In the genomic region with DNA sequence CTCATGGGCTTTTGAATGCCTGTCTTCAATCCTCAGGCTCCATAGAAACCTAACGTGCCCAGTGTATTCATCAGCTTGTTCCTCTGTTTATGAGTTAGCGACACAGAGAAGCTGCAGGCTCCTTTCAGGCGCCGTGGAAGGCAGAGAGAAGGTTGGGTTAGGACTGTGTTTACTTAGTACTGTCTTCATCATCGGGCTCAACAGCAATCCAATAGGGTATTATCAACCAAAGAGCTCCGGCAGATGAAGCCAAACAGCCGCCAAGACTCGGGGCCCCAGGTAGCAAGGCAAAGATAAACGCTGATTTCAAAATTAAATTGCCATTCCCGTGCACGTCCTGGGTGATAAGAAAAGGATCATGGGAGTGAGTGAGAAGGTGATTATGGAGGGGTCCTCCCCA, we compare ENCODE assay signal across 31 mouse cellular contexts. TPM values are rescaled to one million over a fixed set of nuclear protein-coding genes. Genes with fewer than 3 reads are reported as not detected.
DNase-seq lines count a peak whose midpoint lies in the region; ATAC-seq and TF ChIP-seq lines count a peak whose summit lies in the region.
"Had no signal": no experiment of that assay in that cellular context is flagged by ENCODE, and none has a peak within 500 bp of the region (broad histone marks: within the 10 kb centered on the region; RNA-seq: fewer than 3 reads in every experiment).

No protein-coding gene starts in this region.

- 86% methylated on average over 11 of the region's 11 CpGs for WGBS in forebrain, embryonic 11.5 days
- WGBS in forebrain, postnatal 0 days, result 78% methylated on average over 11 of the region's 11 CpGs
- 65% methylated on average over 11 of the region's 11 CpGs for WGBS in liver, postnatal 0 days (ENCODE audit: insufficient replicate concordance)
- 69% methylated on average over 11 of the region's 11 CpGs for WGBS in liver, embryonic 11.5 days
- 24% methylated on average over 11 of the region's 11 CpGs for WGBS in intestine, embryonic 14.5 days
- WGBS in intestine, postnatal 0 days, result 15% methylated on average over 11 of the region's 11 CpGs
- WGBS in lung, postnatal 0 days, result 49% methylated on average over 11 of the region's 11 CpGs

- no peak overlapping the region for H3K4me2 ChIP-seq in forebrain, embryonic 11.5 days (ENCODE audit: low read depth, low read length, severe bottlenecking)
- H3K4me2 ChIP-seq in forebrain, postnatal 0 days (ENCODE audit: low read depth), result no peak overlapping the region
- no peak overlapping the region for H3K4me2 ChIP-seq in liver, postnatal 0 days (ENCODE audit: low read depth, low read length)
- no peak overlapping the region for H3K4me2 ChIP-seq in liver, embryonic 11.5 days
- no peak overlapping the region for H3K4me2 ChIP-seq in intestine, embryonic 14.5 days (ENCODE audit: low read length)
- 0 out of 2 replicates have a peak overlapping the region, but pooled peaks have one; percentile 6 for H3K4me2 ChIP-seq in intestine, postnatal 0 days (replicated peaks; ENCODE audit: low read depth)
- no peak overlapping the region for H3K4me2 ChIP-seq in lung, postnatal 0 days (replicated peaks; ENCODE audit: low read depth, low read length)
- H3K4me2 ChIP-seq: embryonic facial prominence, embryonic 13.5 days; forebrain, embryonic 13.5 days; hindbrain, embryonic 13.5 days had no signal

- H3K27me3 ChIP-seq in forebrain, embryonic 11.5 days (ENCODE audit: control insufficient read depth, insufficient read depth, low read length), result no peaks in the 10 kb centered on the region
- H3K27me3 ChIP-seq in forebrain, postnatal 0 days (ENCODE audit: insufficient read depth, low read length), result no peaks in the 10 kb centered on the region
- H3K27me3 ChIP-seq in liver, postnatal 0 days (ENCODE audit: insufficient read depth, low read length), result no peaks in the 10 kb centered on the region
- no peaks in the 10 kb centered on the region for H3K27me3 ChIP-seq in liver, embryonic 11.5 days (replicated peaks; ENCODE audit: control insufficient read depth, insufficient read depth, low read length)
- H3K27me3 ChIP-seq in intestine, embryonic 14.5 days (replicated peaks; ENCODE audit: control insufficient read depth, insufficient read depth, low read length), result no peaks in the 10 kb centered on the region
- H3K27me3 ChIP-seq in intestine, postnatal 0 days (replicated peaks; ENCODE audit: control insufficient read depth, insufficient read depth, low read length), result no peaks in the 10 kb centered on the region
- no peaks in the 10 kb centered on the region for H3K27me3 ChIP-seq in lung, postnatal 0 days (replicated peaks; ENCODE audit: insufficient read depth, low read length)
- H3K27me3 ChIP-seq: embryonic facial prominence, embryonic 13.5 days; forebrain, embryonic 13.5 days; hindbrain, embryonic 13.5 days had no signal

- no peak for TF ChIP-seq EP300 in liver, postnatal 0 days (IDR thresholded peaks at IDR 0.05; ENCODE audit: low read depth)
- no peak for TF ChIP-seq EP300 in lung, postnatal 0 days (IDR thresholded peaks at IDR 0.05)

- no peak overlapping the region for H3K9ac ChIP-seq in forebrain, embryonic 11.5 days (ENCODE audit: low read length)
- no peak overlapping the region for H3K9ac ChIP-seq in forebrain, postnatal 0 days
- no peak overlapping the region for H3K9ac ChIP-seq in liver, postnatal 0 days (replicated peaks)
- no peak overlapping the region for H3K9ac ChIP-seq in liver, embryonic 11.5 days (ENCODE audit: low read depth, low read length)
- no peak overlapping the region for H3K9ac ChIP-seq in intestine, embryonic 14.5 days (ENCODE audit: low read length)
- H3K9ac ChIP-seq in intestine, postnatal 0 days (ENCODE audit: low read depth, low read length), result no peak overlapping the region
- H3K9ac ChIP-seq in lung, postnatal 0 days (replicated peaks; ENCODE audit: low read depth), result no peak overlapping the region
- H3K9ac ChIP-seq: embryonic facial prominence, embryonic 13.5 days; forebrain, embryonic 13.5 days; hindbrain, embryonic 13.5 days had no signal

- H3K4me1 ChIP-seq in forebrain, embryonic 11.5 days (replicated peaks; ENCODE audit: control insufficient read depth, insufficient read depth, low read length), result no peaks in the 10 kb centered on the region
- no peaks in the 10 kb centered on the region for H3K4me1 ChIP-seq in forebrain, postnatal 0 days (ENCODE audit: insufficient read depth)
- no peaks in the 10 kb centered on the region for H3K4me1 ChIP-seq in liver, postnatal 0 days (ENCODE audit: insufficient read depth)
- H3K4me1 ChIP-seq in liver, embryonic 11.5 days (replicated peaks; ENCODE audit: control insufficient read depth, insufficient read depth, low read length), result no peaks in the 10 kb centered on the region
- no peaks in the 10 kb centered on the region for H3K4me1 ChIP-seq in intestine, embryonic 14.5 days (replicated peaks; ENCODE audit: control insufficient read depth, insufficient read depth, low read length)
- no peaks in the 10 kb centered on the region for H3K4me1 ChIP-seq in intestine, postnatal 0 days (replicated peaks; ENCODE audit: control insufficient read depth, insufficient read depth, low read length)
- H3K4me1 ChIP-seq in lung, postnatal 0 days (ENCODE audit: insufficient read depth, low read depth, low read length), result no peaks in the 10 kb centered on the region
- H3K4me1 ChIP-seq: embryonic facial prominence, embryonic 10.5 days; embryonic facial prominence, embryonic 13.5 days; forebrain, embryonic 13.5 days; hindbrain, embryonic 10.5 days; hindbrain, embryonic 13.5 days had no signal

- H3K27ac ChIP-seq in forebrain, embryonic 11.5 days (ENCODE audit: low read depth, low read length), result no peak overlapping the region
- H3K27ac ChIP-seq in forebrain, postnatal 0 days (ENCODE audit: low read depth, low read length), result no peak overlapping the region
- H3K27ac ChIP-seq in liver, postnatal 0 days (ENCODE audit: low read depth), result no peak overlapping the region
- no peak overlapping the region for H3K27ac ChIP-seq in liver, embryonic 11.5 days (ENCODE audit: low read depth, low read length)
- no peak overlapping the region for H3K27ac ChIP-seq in intestine, embryonic 14.5 days (ENCODE audit: low read depth)
- H3K27ac ChIP-seq in intestine, postnatal 0 days (ENCODE audit: low read depth, low read length), result no peak overlapping the region
- H3K27ac ChIP-seq in lung, postnatal 0 days (ENCODE audit: low read length), result no peak overlapping the region
- H3K27ac ChIP-seq: embryonic facial prominence, embryonic 10.5 days; embryonic facial prominence, embryonic 13.5 days; forebrain, embryonic 13.5 days; gastrocnemius, adult 2 months; hindbrain, embryonic 10.5 days; hindbrain, embryonic 13.5 days had no signal

- DNase-seq in forebrain, embryonic 11.5 days (ENCODE audit: low spot score), result peak; percentile 8
- DNase-seq in forebrain, postnatal 0 days, result no peak
- peak; percentile 4 for DNase-seq in liver, postnatal 0 days
- DNase-seq in liver, embryonic 11.5 days (ENCODE audit: low spot score), result no peak
- peak; percentile 55 for DNase-seq in intestine, embryonic 14.5 days (ENCODE audit: low spot score)
- no peak for DNase-seq in lung, postnatal 0 days (ENCODE audit: low spot score)
- DNase-seq: adrenal gland, adult 8-10 months; adrenal gland, postnatal 25 days; cerebellum, adult 11-12 months; cerebellum, adult 8-10 months; cerebellum, postnatal 10 days; cerebellum, postnatal 36 days; embryo, embryonic 11 days; gastrocnemius, adult 2 months; gastrocnemius, postnatal 14 days; heart, adult 18-20 months had no signal

- H3K9me3 ChIP-seq in forebrain, embryonic 11.5 days (ENCODE audit: control insufficient read depth, low read length), result no peaks in the 10 kb centered on the region
- H3K9me3 ChIP-seq in forebrain, postnatal 0 days (ENCODE audit: low read length), result no peaks in the 10 kb centered on the region
- H3K9me3 ChIP-seq in liver, postnatal 0 days (ENCODE audit: low read length), result no peaks in the 10 kb centered on the region
- no peaks in the 10 kb centered on the region for H3K9me3 ChIP-seq in liver, embryonic 11.5 days (ENCODE audit: control insufficient read depth, low read length)
- no peaks in the 10 kb centered on the region for H3K9me3 ChIP-seq in intestine, embryonic 14.5 days (ENCODE audit: control insufficient read depth, low read length)
- H3K9me3 ChIP-seq in intestine, postnatal 0 days (ENCODE audit: control insufficient read depth), result no peaks in the 10 kb centered on the region
- no peaks in the 10 kb centered on the region for H3K9me3 ChIP-seq in lung, postnatal 0 days (ENCODE audit: low read length)
- H3K9me3 ChIP-seq: embryonic facial prominence, embryonic 10.5 days; embryonic facial prominence, embryonic 13.5 days; forebrain, embryonic 13.5 days; hindbrain, embryonic 10.5 days; hindbrain, embryonic 13.5 days had no signal

- H3K36me3 ChIP-seq in forebrain, embryonic 11.5 days (ENCODE audit: control insufficient read depth, insufficient read depth, low read length), result no peaks in the 10 kb centered on the region
- no peaks in the 10 kb centered on the region for H3K36me3 ChIP-seq in forebrain, postnatal 0 days (ENCODE audit: insufficient read depth)
- H3K36me3 ChIP-seq in liver, postnatal 0 days (replicated peaks; ENCODE audit: insufficient read depth, low read length), result no peaks in the 10 kb centered on the region
- H3K36me3 ChIP-seq in liver, embryonic 11.5 days (ENCODE audit: control insufficient read depth, insufficient read depth, low read length), result no peaks in the 10 kb centered on the region
- H3K36me3 ChIP-seq in intestine, embryonic 14.5 days (ENCODE audit: control insufficient read depth, insufficient read depth, low read length), result no peaks in the 10 kb centered on the region
- no peaks in the 10 kb centered on the region for H3K36me3 ChIP-seq in intestine, postnatal 0 days (ENCODE audit: control insufficient read depth, insufficient read depth)
- no peaks in the 10 kb centered on the region for H3K36me3 ChIP-seq in lung, postnatal 0 days (ENCODE audit: insufficient read depth, low read length)
- H3K36me3 ChIP-seq: embryonic facial prominence, embryonic 10.5 days; embryonic facial prominence, embryonic 13.5 days; hindbrain, embryonic 10.5 days; hindbrain, embryonic 13.5 days had no signal

- ATAC-seq in forebrain, embryonic 11.5 days (replicated peaks; ENCODE audit: low FRiP score), result no peak
- no peak for ATAC-seq in forebrain, postnatal 0 days
- ATAC-seq in liver, postnatal 0 days, result no peak
- no peak for ATAC-seq in liver, embryonic 11.5 days (replicated peaks; ENCODE audit: low FRiP score)
- ATAC-seq in intestine, embryonic 14.5 days (replicated peaks; ENCODE audit: low FRiP score, low TSS enrichment, low read depth), result no peak
- ATAC-seq in intestine, postnatal 0 days, result no peak
- ATAC-seq in lung, postnatal 0 days, result no peak
- ATAC-seq: activated CD4-positive, CD25-positive, alpha-beta regulatory T cell, adult 4 months; forebrain, embryonic 13.5 days; forebrain, embryonic 16.5 days; hindbrain, embryonic 16.5 days had no signal

- no peak for TF ChIP-seq CTCF in forebrain, postnatal 0 days (IDR thresholded peaks at IDR 0.05; ENCODE audit: low read depth)
- TF ChIP-seq CTCF in liver, postnatal 0 days (IDR thresholded peaks at IDR 0.05; ENCODE audit: low read depth), result no peak
- no peak for TF ChIP-seq CTCF in intestine, postnatal 0 days (IDR thresholded peaks at IDR 0.05; ENCODE audit: low read depth)
- no peak for TF ChIP-seq CTCF in lung, postnatal 0 days (IDR thresholded peaks at IDR 0.05)

- H3K4me3 ChIP-seq in forebrain, embryonic 11.5 days (ENCODE audit: low read depth, low read length), result no peak overlapping the region
- H3K4me3 ChIP-seq in forebrain, postnatal 0 days (ENCODE audit: low read depth, low read length), result no peak overlapping the region
- no peak overlapping the region for H3K4me3 ChIP-seq in liver, postnatal 0 days (ENCODE audit: low read depth, low read length)
- H3K4me3 ChIP-seq in liver, embryonic 11.5 days (ENCODE audit: low read depth, low read length), result no peak overlapping the region
- no peak overlapping the region for H3K4me3 ChIP-seq in intestine, embryonic 14.5 days (ENCODE audit: low read depth, low read length)
- no peak overlapping the region for H3K4me3 ChIP-seq in intestine, postnatal 0 days (ENCODE audit: low read depth, low read length)
- no peak overlapping the region for H3K4me3 ChIP-seq in lung, postnatal 0 days (ENCODE audit: low read depth, low read length)
- H3K4me3 ChIP-seq: embryonic facial prominence, embryonic 10.5 days; embryonic facial prominence, embryonic 13.5 days; erythroblast, embryonic 14.5 days; forebrain, embryonic 13.5 days; gastrocnemius, adult 2 months; hindbrain, embryonic 10.5 days; hindbrain, embryonic 13.5 days had no signal

RNA-seq across cellular contexts. Expression of a gene that starts 50.5 kb away (rescaled TPM):
- polyA plus RNA-seq in forebrain, embryonic 11.5 days (2014; fragmentation: Nextera tagmentation; extraction: Ambion mirVana), result 0.09 TPM in 1 of 2 replicates, not detected in the other
- 0.31 and 0.86 TPM in 2 replicates for total RNA-seq in forebrain, postnatal 0 days (2014; rRNA removed)
- polyA plus RNA-seq in forebrain, postnatal 0 days (2015; fragmentation: Nextera tagmentation; extraction: Ambion mirVana), result 0.29 and 0.53 TPM in 2 replicates
- not detected in 2 replicates for polyA plus RNA-seq in liver, postnatal 0 days (2015; fragmentation: Nextera tagmentation; extraction: Ambion mirVana)
- 0.06 and 0.08 TPM in 2 replicates for polyA plus RNA-seq in liver, embryonic 11.5 days (2014; fragmentation: Nextera tagmentation; extraction: Ambion mirVana)
- not detected in 2 replicates for polyA plus RNA-seq in intestine, embryonic 14.5 days (2014; fragmentation: Nextera tagmentation; extraction: Ambion mirVana)
- not detected in 2 replicates for polyA plus RNA-seq in intestine, postnatal 0 days (2015; fragmentation: Nextera tagmentation; extraction: Ambion mirVana)
- polyA plus RNA-seq in lung, postnatal 0 days (2015; fragmentation: Nextera tagmentation; extraction: Ambion mirVana), result not detected in 2 replicates
- total RNA-seq: adrenal gland, adult 8-10 months; adrenal gland, postnatal 25 days; ES-E14; gastrocnemius, adult 2 months; gastrocnemius, postnatal 14 days; gastrocnemius, postnatal 4 days; heart, adult 18-20 months; heart, postnatal 25 days had no signal
- polyA plus RNA-seq: activated CD4-positive, CD25-positive, alpha-beta regulatory T cell, adult 4 months; embryonic facial prominence, embryonic 10.5 days; embryonic facial prominence, embryonic 13.5 days; erythroblast, embryonic 14.5 days; heart, embryonic 14.5 days; heart, postnatal 0 days; hindbrain, embryonic 10.5 days had no signal

Comparison
In these comparisons a context has a peak if more than half of its experiments do, and no peak if none do; other contexts are left out.
1. DNase-seq: peak in forebrain, embryonic 11.5 days (single experiment), liver, postnatal 0 days (single experiment) and intestine, embryonic 14.5 days (single experiment); none in forebrain, postnatal 0 days (single experiment), liver, embryonic 11.5 days (single experiment) and lung, postnatal 0 days (single experiment).